Mouse (Mus musculus): Measurements from ENCODE around the gene Gab1.

DNA sequence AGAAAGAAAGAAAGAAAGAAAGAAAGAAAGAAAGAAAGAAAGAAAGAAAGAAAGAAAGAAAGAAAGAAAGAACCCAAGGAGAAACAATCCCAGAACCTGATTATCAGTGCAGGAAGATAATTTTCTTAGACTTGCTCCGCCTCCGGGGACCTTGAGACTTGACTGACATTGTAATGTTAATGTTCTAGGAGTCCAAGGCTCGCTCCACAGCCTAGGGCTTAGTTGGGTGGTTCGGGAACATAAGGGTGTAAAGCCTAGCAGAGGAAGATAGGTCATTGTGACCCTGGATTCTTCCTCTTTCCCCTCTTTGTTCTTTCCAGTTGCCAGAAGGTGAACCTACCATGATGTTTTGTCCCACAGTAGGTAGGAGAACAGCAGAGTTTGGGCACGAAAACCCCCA lies 31.1 kb upstream of the Gab1 start:
- TF ChIP-seq CTCF (IDR thresholded peaks at IDR 0.05) (no peak), POLR2A (IDR thresholded peaks at IDR 0.05; ENCODE audit: insufficient read depth, low read depth, low read length) (no peak), EP300 (IDR thresholded peaks at IDR 0.05; ENCODE audit: insufficient read depth, low read depth, low read length) (no peak)
